Mouse (Mus musculus): ENCODE measurements around the gene Pigh.

GRCm38 (mm10) chr12:79060134-79060533 is 29.3 kb downstream of the Pigh start:
- TF ChIP-seq POLR2A (IDR thresholded peaks at IDR 0.05; ENCODE audit: borderline replicate concordance, control insufficient read depth, low read depth, low read length) (no peak), CTCF (IDR thresholded peaks at IDR 0.05; ENCODE audit: control insufficient read depth, insufficient read depth, low read length) (no peak)
